Mouse (Mus musculus) brain, embryonic 14.5 days (tissue): Measurements from ENCODE around the gene Uaca. TPM values are rescaled to one million over a fixed set of nuclear protein-coding genes. Genes with fewer than 3 reads are reported as not detected.

Source experiments
- DNase-seq: peaks from one replicate; pipeline ENCODE4 v3.0.0-alpha.2; 2011; ENCODE audit warnings: low read depth
- CTCF ChIP-seq: fragments of 200-500 bp; IDR thresholded peaks from 2 replicates; pipeline ENCODE4 v1.5.1; 2012; ENCODE audit warnings: inconsistent platforms, mild to moderate bottlenecking, moderate library complexity, borderline replicate concordance; ENCODE audit not compliant: insufficient read depth, insufficient read length; ENCODE audit errors: extremely low read depth
- POLR2A ChIP-seq: fragments of 200-500 bp; IDR thresholded peaks from 2 replicates; pipeline ENCODE4 v1.6.1; 2012; ENCODE audit warnings: mild to moderate bottlenecking, inconsistent platforms, borderline replicate concordance; ENCODE audit not compliant: poor library complexity, insufficient read depth, insufficient read length, severe bottlenecking; ENCODE audit errors: extremely low read depth
- polyA plus RNA-seq: library from polyadenylated mRNA; depleted of rRNA; stranded (reverse); fragments of >200 nt; gene quantifications from 2 replicates; pipeline ENCODE4 v1.2.3, GENCODE M21; 2012

Gene Uaca
- polyA plus RNA-seq, 1 experiment, result 18.2 TPM

GRCm38 (mm10) chr9:60876085-60876484, 81.7 kb downstream of the Uaca start:
- TF ChIP-seq POLR2A (no peak), CTCF (no peak)
- peak; percentile 95 for DNase-seq

- TF ChIP-seq POLR2A (no peak), CTCF (no peak)
- DNase-seq, result peak; percentile 96
These were observed 82.2 kb downstream of the Uaca start for GRCm38 (mm10) chr9:60876531-60876930.

- TF ChIP-seq CTCF, result peak; percentile 25; the same call in 1 of the 2 replicates
- no peak for TF ChIP-seq POLR2A
- DNase-seq, result peak; percentile 92
These were observed 83.8 kb downstream of the Uaca start for GRCm38 (mm10) chr9:60878051-60878557.

GRCm38 (mm10) chr9:60878630-60879029, 84.3 kb downstream of the Uaca start:
- peak; percentile 65 for DNase-seq
- TF ChIP-seq POLR2A, result no peak
- TF ChIP-seq CTCF, result no peak

- TF ChIP-seq CTCF (no peak), POLR2A (no peak)
- DNase-seq, result peak; percentile 77
These were observed 90.8 kb downstream of the Uaca start for GRCm38 (mm10) chr9:60885148-60885547.

- peak; percentile 93 for DNase-seq
- TF ChIP-seq CTCF, result no peak
- no peak for TF ChIP-seq POLR2A
These were observed 92.4 kb downstream of the Uaca start for GRCm38 (mm10) chr9:60886431-60887371.

- peak; percentile 84 for DNase-seq
These were observed 93.1 kb downstream of the Uaca start for GRCm38 (mm10) chr9:60887389-60887811.

GRCm38 (mm10) chr9:60893511-60893910, 99.2 kb downstream of the Uaca start:
- no peak for DNase-seq
- TF ChIP-seq CTCF (no peak), POLR2A (no peak)

More at GRCm38 (mm10) chr9:60887389-60887811, 93.1 kb downstream of the Uaca start:
- TF ChIP-seq CTCF (peak; percentile 51; the same call in 1 of the 2 replicates), POLR2A (no peak)

GRCm38 (mm10) chr9:60895486-60896110, 101.3 kb downstream of the Uaca start:
- peak; percentile 84 for TF ChIP-seq CTCF
- no peak for TF ChIP-seq POLR2A
- DNase-seq, result peak; percentile 93

GRCm38 (mm10) chr9:60898291-60899020, 104.1 kb downstream of the Uaca start:
- DNase-seq, result no peak

More at GRCm38 (mm10) chr9:60898291-60899020, 104.1 kb downstream of the Uaca start:
- no peak for TF ChIP-seq CTCF
- no peak for TF ChIP-seq POLR2A
